Mouse (Mus musculus) spleen, adult 18-20 months (tissue): ENCODE measurements around the gene Osbpl3.

ENCODE experiments used
- DNase-seq, 2 experiments: peaks; one replicate each; pipeline ENCODE4 v3.0.0; 2022; ENCODE audit warnings: mixed read lengths in 2 of 2

Osbpl3 gene

GRCm38 (mm10) chr6:50368502-50369292 lies 87.3 kb downstream of the Osbpl3 start:
- no peak for DNase-seq

DNA sequence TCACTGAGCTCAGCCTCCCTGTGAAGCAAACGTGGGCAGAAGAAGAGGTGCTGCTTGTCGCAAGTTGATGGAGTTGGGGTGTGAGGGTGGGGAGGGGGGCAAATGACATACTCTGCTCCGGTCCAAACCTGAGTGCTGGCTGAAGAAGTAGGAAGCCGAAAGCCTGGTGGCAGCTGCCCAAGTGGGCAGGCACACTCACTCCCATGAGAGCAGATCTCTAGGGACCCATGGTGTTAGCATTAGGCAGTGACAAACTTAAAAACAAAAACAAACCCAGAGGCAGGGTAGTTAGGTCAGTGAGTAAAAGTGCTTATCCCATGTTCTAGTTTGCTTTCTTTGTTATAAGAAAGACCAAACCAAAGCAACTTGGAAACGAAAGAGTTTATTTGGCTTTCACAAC lies 88.2 kb downstream of the Osbpl3 start:
- no peak for DNase-seq

GRCm38 (mm10) chr6:50366724-50367123 lies 89.3 kb downstream of the Osbpl3 start:
- no peak for DNase-seq

DNA sequence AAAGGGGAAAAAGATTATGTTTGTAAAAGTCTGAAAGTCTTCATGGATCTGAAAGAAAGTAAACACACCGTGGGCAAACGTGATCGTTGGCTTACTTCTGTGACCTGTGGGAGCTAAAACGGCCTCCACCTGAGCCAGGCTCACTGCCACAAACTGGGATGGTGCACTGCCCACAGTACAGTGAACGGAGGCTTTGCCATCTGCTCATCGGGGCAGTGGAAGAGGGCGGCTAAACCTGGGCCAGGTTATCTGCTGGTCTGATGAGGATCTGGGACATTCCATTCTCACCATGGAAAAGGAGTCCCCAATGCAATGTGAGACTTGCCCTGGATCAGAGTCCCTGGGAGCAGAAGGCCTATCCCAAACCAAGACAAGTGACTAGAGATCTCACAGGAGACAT lies 89.7 kb downstream of the Osbpl3 start:
- no peak for DNase-seq

DNA sequence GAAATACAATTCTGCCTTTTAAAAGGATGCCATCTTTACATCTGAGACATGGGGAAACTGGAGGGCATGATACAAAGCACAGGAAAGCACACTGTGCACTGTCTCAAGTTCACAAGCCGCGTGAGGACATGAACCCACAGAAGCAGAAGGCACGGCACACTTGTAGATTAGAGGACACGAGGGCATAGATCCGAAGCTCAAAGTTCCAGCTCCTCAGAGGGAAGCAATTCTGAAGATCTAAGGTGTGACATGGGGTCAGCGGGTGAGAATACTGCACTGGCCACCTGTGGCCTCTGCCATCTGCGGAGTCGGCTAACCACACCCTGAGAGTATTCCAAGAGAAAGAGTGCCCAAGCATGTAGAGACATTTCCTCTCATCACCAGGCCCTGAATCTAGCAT lies 91.6 kb downstream of the Osbpl3 start:
- DNase-seq, result no peak

GRCm38 (mm10) chr6:50363385-50363784 lies 92.6 kb downstream of the Osbpl3 start:
- DNase-seq, result no peak

GRCm38 (mm10) chr6:50362704-50363261 lies 93.2 kb downstream of the Osbpl3 start:
- no peak for DNase-seq

DNA sequence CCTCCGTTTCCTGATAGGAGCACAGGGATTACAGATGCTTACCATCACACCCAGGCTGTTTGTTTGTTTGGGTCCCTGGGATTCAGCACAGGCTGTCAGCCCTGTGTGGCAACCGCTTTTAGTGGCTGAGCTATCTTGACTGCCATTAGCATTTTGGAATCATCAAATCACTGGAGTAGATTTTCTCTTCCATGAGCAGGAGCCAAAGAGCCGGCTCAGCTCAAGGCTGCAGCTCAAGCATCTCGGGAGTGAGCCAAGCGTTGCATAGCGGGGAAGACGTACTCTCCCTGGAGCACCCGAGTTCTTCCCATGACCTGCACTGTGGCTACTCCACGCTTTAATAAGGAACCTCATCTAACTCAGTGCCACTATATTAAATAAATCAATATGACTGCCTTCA lies 93.8 kb downstream of the Osbpl3 start:
- DNase-seq, result no peak

- no peak for DNase-seq
These were observed 97.8 kb downstream of the Osbpl3 start for GRCm38 (mm10) chr6:50358104-50358679.

- DNase-seq, result no peak
These were observed 101.0 kb downstream of the Osbpl3 start for GRCm38 (mm10) chr6:50354688-50355660.

DNA sequence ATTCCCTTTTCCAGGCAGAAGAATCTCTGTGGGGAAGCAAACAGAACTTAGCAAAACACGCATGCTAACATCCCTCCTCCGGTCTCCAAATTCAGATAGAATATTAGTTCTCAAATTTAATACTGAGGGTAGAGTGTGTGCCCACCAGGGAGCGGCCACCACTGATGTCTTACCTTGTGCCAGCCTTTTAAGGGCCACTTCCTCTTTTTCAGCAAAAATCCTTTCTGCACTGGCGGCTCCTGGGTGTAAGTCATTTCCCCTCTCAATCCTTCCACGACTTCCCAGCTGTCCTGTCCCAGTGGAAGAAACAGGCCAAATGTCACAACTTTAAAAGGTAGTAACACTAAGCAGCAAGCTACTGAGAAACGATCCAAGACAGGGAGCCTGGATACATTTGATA lies 103.2 kb downstream of the Osbpl3 start:
- no peak for DNase-seq

DNA sequence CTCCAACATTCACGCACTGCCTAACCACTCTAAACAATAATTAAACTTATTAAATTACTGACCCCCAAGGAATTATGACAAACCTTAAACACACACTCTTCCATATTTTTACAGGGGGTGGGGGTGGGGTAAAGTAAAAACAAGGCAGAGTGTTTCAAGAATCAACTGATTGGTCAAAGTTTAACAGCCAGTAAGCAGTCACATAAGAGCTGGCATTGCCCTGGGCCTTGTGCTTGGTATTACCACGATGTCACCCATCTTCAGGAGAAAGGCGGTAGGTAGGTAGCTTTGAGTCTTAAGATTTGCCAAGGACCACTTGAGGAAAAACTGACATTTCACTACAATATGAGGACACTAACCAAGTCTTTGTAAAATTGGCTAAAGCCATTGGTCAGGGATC lies 105.1 kb downstream of the Osbpl3 start:
- DNase-seq, result no peak

- no peak for DNase-seq
These were observed 107.4 kb downstream of the Osbpl3 start for GRCm38 (mm10) chr6:50348619-50349018.

DNA sequence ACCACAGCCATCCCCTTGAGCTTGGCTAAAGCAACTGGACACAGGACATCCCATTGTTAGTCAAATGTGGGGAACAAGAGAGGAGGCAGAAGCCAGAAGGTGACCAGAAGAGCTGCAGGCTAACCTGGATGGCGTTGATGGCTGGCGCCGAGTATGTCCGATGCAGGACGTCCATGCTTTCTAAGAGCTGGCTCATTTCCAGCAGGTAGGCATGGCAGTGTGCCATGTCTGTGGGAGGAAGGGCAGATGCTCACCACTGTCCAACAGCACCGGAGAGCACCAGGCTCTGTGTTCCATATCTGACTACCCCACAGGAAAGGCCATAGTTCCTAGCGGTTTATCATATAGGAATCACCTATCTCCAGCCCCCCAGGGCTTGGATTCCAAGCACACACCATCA lies 109.8 kb downstream of the Osbpl3 start:
- DNase-seq, result no peak

DNA sequence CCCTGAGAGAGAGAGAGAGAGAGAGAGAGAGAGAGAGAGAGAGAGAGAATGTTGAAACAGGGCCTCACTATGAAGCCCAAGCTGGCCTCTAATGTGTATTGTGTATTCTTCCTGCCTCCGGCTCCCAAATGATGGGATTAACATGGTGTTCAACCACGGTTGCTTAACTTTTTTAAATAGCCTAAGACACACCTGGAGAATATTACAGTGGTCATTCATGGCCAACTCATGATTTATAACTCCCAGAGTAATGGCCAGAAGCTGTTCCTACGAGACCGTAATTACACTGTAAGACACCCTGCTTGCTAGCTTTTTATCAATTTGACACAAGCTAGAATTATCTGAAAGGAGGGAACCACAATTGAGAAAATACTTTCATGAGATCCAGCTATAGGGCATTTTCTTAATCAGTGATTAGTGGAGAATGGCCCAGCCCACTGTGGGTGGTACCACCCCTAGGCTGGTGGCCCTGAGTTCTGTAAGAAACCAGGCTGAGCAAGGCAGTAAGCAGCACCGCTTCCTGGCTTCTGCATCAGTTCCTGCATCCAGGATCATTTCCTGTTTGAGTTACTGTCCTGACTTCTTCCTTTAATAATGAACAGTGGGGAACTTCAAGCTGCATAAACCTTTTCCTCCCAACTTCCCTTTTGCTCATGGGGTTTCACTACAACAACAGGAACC lies 115.6 kb downstream of the Osbpl3 start:
- no peak for DNase-seq

- no peak for DNase-seq
These were observed 118.6 kb downstream of the Osbpl3 start for GRCm38 (mm10) chr6:50337431-50337830.

DNA sequence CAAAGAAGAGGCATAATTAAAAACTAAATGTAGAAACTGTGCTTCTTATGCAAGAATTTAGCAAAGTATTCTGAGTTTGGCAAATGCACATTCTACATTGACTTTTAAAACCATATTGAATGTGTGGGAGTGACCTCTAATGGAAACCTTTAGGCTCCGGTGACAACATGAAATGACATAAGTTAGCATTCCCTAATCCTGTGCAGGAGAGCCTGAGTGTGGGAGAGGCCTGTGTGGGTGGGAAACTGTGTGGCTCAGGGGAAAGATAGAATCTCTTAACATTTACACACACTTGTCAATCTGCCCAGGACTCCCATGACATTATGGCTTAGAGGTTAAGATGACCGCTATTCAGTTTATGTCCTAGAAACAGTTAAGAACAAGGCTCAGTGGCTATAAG lies 119.6 kb downstream of the Osbpl3 start:
- DNase-seq, result no peak

DNA sequence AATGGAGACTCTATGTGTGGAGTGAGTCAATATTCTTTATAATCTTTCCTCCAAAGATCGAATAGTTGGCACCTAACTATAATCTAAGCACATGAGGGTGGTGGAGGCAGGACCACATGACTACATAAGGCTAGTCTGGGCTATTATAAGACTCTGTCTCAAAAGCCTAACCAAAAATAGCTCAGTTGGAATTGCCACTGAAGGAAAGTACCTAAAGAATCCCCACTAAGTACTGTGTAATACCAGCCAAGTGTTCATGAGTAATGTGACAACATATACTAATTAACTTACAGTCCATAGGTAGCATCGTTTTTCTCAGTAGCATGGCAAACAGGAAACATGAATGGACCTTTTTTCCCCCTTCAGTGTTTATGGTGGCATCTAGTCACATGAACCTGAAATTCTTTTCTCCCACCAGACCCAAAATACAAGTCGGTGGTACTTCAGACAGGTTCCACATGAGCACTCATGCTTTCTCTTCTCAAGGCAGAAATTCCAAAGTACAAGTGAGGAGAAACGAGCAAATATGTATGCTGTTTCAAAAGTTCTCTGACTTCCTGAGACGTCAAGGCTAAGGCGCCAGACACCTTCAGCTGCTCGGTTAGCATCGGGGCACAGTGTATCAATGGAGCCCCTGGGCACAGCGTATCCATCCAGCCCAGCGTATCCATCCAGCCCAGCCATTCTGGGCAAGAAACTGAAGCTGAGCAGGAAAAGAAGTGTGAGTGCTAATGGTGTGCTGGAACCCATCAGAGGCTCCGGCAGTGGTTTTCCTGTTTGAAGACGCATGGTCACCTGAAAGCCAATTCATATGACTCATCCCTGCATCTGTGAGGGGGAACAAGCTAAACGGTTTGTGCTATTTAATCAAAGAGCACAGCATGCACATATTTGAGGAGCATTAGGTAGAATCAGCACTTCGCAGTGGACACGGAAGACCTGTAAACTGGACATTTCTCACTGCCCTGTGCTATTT lies 120.9 kb downstream of the Osbpl3 start:
- no peak for DNase-seq

DNA sequence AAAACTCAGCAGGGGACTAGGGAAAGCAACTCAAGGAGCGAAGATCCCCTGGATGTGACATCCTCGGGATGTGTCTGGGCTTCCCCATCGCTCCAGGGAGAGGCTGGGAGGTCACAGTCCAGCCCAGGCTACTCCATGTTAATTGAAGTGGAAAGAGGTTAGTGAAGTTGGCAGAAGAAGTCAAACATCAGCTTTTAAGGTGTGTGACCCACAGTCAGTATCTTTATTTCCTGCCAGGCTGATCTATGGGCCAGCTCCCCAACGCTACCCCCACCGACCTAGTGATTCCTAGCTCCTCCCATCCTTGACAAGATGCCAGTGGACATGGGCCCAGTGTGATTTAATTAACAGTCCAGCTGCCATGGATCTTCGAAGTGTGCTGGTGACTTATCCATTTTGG lies 122.7 kb downstream of the Osbpl3 start:
- DNase-seq, result no peak

GRCm38 (mm10) chr6:50331477-50331876 lies 124.5 kb downstream of the Osbpl3 start:
- DNase-seq, result no peak

DNA sequence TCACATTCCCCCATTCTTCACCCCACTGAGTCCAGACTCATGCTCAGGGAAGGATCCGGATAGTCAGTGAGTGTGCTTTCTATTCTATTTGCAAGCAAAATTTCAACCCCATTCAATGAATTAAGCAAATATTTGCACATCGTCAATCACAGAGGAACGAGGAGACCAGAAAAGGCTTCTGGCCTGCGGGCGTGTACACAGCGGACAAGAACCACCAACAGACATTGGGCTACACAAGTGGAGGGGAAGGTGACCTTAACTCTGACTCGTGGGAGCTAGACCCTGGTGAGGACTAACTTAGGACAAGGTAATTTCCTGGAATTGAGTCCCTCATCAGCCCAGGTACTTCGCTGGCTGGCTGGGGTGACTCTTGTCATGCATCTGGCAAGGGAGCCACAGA lies 126.6 kb downstream of the Osbpl3 start:
- no peak for DNase-seq
